Mouse (Mus musculus) adipose tissue, adult 10 weeks (tissue): ENCODE measurements around the gene Gm7954. TPM values are rescaled to one million over a fixed set of nuclear protein-coding genes. Genes with fewer than 3 reads are reported as not detected.

Experiments
- polyA plus RNA-seq: library from polyadenylated mRNA; stranded (reverse); fragments of 350-450 nt; fragmentation: Illumina TruSeq; extraction: RNeasy Lipid Tissue Mini Kit (QIAGEN cat#74804); gene quantifications from one replicate; pipeline ENCODE4 v1.2.3, GENCODE M21; 2014; ENCODE audit warnings: low read depth, low replicate concordance

The Gm7954 gene
- polyA plus RNA-seq: not detected

DNA sequence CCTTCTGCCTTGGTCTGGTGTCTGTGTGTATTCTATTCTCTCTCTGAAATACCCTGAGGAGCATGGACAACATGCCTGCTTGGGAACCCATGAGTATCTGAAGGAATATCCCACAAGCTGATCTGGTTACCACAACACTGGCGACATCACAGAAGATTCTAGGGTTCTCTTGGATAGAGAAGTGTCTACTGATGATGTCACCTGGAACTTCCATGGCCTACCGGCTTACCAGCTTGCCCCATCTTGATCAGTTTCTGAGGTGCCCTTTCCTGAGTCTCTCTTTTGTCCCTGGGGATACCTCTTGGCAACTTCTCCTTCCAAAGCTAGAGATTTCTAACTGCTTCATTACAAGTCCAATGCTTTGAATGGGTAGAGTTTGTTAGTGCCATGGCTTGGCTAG is at the start of gene Gm7954:
Gene Gm7954, minus strand, starts transcription at position 101 of the 400 bp plus-strand sequence.

GRCm38 (mm10) chr14:41489385-41489784 is 36.1 kb upstream of the Gm7954 start, which contains the start of gene Gm3486:
Gm3486 (minus strand) TSS chr14:41489485.

DNA sequence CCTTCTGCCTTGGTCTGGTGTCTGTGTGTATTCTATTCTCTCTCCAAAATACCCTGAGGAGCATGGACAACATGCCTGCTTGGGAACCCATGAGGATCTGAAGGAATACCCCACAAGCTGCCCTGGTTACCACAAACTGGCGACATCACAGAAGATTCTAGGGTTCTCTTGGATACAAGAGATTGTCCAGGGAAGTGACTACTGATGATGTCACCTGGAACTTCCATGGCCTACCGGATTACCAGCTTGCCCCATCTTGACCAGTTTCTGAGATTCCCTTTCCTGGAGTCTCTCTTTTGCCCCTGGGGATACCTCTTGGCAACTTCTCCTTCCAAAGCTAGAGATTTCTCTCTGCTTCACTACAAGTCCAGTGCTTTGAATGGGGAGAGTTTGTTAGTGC is 45.1 kb downstream of the Gm7954 start, which contains the start of gene Gm6482:
Gene Gm6482, minus strand, starts transcription at position 101 of the 400 bp plus-strand sequence.

Other genes with a start within 250 kb of the Gm7954 start
- not detected for gene Gm2832, start 174.7 kb downstream of the Gm7954 start, polyA plus RNA-seq
- gene Gm5798, start 104.9 kb downstream of the Gm7954 start, polyA plus RNA-seq: not detected
- gene Gm7945, start 67.1 kb downstream of the Gm7954 start, polyA plus RNA-seq: not detected
- not detected for gene Gm6482, start 45.2 kb downstream of the Gm7954 start, polyA plus RNA-seq
- 1.2 TPM for gene Gm3486, start 36.0 kb upstream of the Gm7954 start, polyA plus RNA-seq
- not detected for gene Gm7970, start 102.1 kb upstream of the Gm7954 start, polyA plus RNA-seq
- not detected for gene 1700049E17Rik2, start 119.7 kb upstream of the Gm7954 start, polyA plus RNA-seq
- not detected for gene Gm3072, start 171.1 kb upstream of the Gm7954 start, polyA plus RNA-seq
- 1.1 TPM for gene Gm3676, start 193.0 kb upstream of the Gm7954 start, polyA plus RNA-seq
- gene Gm8068, start 248.4 kb upstream of the Gm7954 start, polyA plus RNA-seq: not detected